Mouse (Mus musculus) left cerebral cortex, postnatal 14 days (tissue): ENCODE results near the gene Susd1. TPM values are rescaled to one million over a fixed set of nuclear protein-coding genes. Genes with fewer than 3 reads are reported as not detected.

Experiments
- DNase-seq, 2 experiments: peaks; one replicate each; pipeline ENCODE4 v3.0.0; 2021 to 2022; ENCODE audit warnings: low spot score in 2 of 2, mixed read lengths in 1 of 2
- intact Hi-C: fragments of 180-260 bp; cut with DNase I; formaldehyde crosslinking; loops from one replicate; pipeline ENCODE4 v1.15.1; 2025
- long read RNA-seq, 2 experiments: library from polyadenylated mRNA; stranded (forward); transcript quantifications; one replicate each; pipeline ENCODE4 v2.0.0; 2021
- total RNA-seq, 2 experiments: library from RNA; stranded (reverse); gene quantifications; 2 replicates each; pipeline ENCODE4 v1.2.3; 2021

The Susd1 gene
- total RNA-seq: 1 to 10 TPM; 8.2 to 9.3 TPM
- long read RNA-seq, experiment 1: 0 reads
- long read RNA-seq, experiment 2: 0 reads

- DNase-seq: peak; percentile 31 to 53
- intact Hi-C loops: no loop called here
Observed at GRCm38 (mm10) chr4:59437990-59438854, at the start of gene Susd1. Gene Susd1, minus strand, starts transcription at chr4:59438633.

- intact Hi-C loops: no loop called here
Observed at GRCm38 (mm10) chr4:59471306-59471705, 32.9 kb upstream of the Susd1 start.

DNA sequence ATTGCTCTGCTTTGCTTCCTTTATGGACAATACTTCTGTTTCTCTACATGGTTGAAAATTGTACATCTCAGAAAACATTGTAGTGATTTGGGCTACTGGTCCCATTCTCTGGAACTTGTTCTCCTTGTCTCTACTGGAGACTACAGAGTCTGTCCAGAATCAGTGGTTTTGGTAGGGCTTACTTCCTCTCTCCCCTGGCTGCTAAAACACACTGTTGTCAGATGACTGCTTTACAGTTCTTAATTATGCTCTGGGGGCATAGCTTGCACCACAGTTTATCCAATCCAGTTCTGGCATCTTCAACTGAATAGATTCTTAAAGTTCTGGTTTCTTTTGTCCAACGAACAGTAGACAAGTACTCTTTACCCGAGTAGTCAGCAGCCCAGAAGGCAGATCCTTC is 27.0 kb upstream of the Susd1 start:
- intact Hi-C loops: no loop called here
- no peak for DNase-seq

More at GRCm38 (mm10) chr4:59471306-59471705, 32.9 kb upstream of the Susd1 start:
- DNase-seq: no peak

- intact Hi-C loops: loop anchor here (5.0 kb wide), 1 partner anchor 77 kb away; no protein-coding TSS in a partner anchor
Observed at GRCm38 (mm10) chr4:59464661-59465060, 26.2 kb upstream of the Susd1 start.

DNA sequence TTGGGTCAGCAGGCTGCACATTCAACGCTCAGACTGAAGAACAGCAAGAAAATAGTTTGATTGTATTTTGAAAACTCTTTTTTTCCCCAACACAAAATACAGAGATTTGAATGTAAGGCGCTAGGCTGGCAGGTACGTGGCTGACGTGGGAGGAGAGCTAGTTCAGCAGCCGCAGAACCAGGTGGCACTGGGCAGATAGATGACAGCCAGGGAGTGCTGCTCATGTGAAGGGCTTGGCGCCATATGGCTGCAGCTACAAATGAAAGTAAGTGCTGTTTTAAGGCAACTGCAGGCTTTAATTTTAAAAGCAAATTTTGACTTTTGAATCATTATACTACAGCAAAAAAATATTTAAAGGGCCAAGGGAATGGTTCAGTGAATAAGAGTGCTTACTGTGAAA is 24.1 kb upstream of the Susd1 start:
- peak; percentile 52 to 64 for DNase-seq
- intact Hi-C loops: loop anchor here (5.0 kb wide), 1 partner anchor 75 kb away; no protein-coding TSS in a partner anchor

More at GRCm38 (mm10) chr4:59464661-59465060, 26.2 kb upstream of the Susd1 start:
- no peak for DNase-seq

GRCm38 (mm10) chr4:59461116-59461727 is 22.8 kb upstream of the Susd1 start:
- no peak for DNase-seq
- intact Hi-C loops: loop anchor here (5.0 kb wide), 1 partner anchor 74 kb away; no protein-coding TSS in a partner anchor

DNA sequence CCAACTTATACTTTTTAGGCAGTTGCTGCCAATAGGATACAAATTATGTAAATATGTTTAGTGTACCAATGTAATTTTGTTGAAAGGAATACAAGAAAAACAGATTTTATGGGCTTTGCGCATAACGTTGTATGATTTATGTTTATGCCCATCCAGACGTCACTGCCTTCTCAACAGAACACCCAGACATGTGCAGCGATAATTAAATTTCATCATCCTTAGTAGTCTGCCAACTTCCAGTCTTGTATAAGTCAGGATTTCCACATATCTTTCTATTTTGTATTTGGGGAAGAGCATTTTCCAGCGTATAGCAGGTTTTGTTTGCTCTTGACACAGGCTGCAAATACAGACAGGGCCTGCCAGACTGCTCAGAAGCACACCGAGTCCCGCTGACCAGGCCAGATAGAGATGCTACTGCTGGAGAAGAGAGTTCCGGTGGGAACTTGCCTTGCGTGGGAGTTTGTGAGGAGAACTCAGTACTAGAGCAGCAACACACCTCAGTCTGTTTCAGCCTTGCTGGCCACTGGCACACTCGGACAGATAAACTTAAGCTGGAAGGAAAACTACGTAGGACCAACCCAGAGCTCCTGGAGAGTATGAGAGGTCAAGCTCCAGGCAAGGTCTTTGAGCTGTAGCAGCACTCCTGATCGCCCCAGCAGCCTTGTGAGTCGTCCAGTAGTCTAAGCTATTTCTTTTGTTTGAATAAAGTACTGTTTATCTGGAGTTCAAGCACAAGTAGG is 21.0 kb upstream of the Susd1 start:
- intact Hi-C loops: no loop called here
- DNase-seq: peak in 1 of 2 experiments; percentile 13

GRCm38 (mm10) chr4:59457941-59458340 is 19.5 kb upstream of the Susd1 start:
- DNase-seq: no peak
- intact Hi-C loops: no loop called here

DNA sequence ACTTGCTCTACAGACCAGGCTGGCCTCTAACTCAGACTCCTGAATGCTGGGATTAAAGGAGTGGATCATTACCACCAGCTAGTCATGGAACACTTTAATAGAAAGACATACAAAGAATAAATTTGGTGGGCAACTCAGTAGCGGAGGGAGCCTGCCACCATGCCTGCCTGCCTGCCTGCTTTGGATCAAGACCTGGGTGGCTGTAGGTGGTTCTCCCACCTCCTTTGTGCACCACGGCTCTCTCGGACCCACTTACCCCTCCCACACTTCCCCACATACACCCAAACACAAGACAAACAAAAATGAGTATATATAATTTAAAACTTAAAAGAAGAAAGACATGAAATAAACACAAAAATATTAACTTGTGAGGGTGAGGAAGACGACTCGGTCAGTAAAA is 18.7 kb upstream of the Susd1 start:
- no peak for DNase-seq
- intact Hi-C loops: no loop called here

GRCm38 (mm10) chr4:59455465-59455864 is 17.0 kb upstream of the Susd1 start:
- no peak for DNase-seq
- intact Hi-C loops: no loop called here

DNA sequence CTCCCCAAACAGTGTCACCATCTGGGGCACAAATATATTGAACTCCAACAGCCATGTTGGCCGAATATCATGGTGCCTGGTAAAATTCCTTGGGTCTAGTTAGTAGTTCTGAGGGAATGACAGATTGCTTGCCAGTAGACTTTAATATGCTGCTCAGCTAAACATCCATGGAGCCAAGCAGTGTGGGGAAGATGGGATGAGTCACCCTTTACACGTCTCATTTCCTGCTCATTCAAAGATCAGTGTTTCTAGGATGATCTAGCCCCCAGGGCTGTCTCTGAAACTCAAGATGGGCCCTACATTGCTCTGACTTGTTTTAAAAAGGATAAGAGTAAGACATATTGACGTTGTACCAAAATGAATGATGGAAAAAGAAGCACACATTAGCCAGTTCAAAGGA is 15.6 kb upstream of the Susd1 start:
- intact Hi-C loops: no loop called here
- no peak for DNase-seq

- no peak for DNase-seq
- intact Hi-C loops: no loop called here
Observed at GRCm38 (mm10) chr4:59452503-59452933, 14.1 kb upstream of the Susd1 start.

- DNase-seq: no peak
- intact Hi-C loops: no loop called here
Observed at GRCm38 (mm10) chr4:59450906-59451305, 12.5 kb upstream of the Susd1 start.

DNA sequence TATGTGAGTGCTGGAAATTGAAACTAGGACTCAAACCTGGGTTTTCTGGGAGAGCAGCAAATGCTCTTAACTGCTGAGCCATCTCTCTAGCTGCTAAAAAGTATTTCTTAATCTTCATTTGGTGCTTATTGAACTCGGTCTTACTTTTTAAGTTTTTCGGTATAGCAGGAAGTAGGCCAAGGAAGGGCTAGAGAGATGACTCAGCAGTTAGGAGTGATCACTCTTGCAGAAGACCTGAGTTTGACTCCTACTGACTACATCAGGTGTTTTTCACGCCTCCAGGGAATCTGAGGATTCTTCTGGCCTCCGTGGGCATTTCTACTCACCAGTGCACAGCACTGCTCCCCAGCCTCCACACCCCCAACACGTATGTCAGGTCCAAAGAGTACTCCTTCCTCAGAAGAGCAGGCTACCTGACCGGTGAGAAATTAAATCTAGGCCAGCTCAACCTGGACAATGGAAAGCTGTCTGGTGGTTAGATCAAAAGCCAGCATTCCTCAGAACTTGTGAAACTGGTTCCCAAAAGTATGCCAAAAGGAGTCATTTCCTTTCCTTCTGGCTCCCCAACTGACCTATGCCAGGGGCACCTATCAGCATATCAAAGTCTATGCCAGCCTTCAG is 11.9 kb upstream of the Susd1 start:
- DNase-seq: no peak
- intact Hi-C loops: no loop called here

DNA sequence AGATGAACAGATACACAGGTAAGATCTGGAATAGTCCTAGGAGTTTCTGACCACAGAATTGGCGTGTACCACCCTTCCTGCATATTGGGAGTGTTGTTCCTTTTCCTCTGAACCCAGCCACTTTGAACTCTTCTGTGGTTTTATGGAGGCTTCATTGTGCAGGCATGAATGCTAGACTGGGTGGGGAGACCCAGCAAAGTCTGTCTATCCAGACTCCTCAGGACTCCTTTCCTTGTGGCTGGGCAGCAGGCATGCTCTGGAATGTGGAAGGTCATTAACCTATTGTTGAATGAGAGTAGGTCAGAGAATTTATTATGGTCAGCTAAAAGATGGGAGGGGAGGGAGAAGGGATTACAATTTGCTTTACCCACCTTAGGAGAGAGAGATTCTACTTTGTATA is 8.9 kb upstream of the Susd1 start:
- no peak for DNase-seq
- intact Hi-C loops: no loop called here

- DNase-seq: no peak
- intact Hi-C loops: no loop called here
Observed at GRCm38 (mm10) chr4:59445516-59445915, 7.1 kb upstream of the Susd1 start.

GRCm38 (mm10) chr4:59444994-59445393 is 6.6 kb upstream of the Susd1 start:
- DNase-seq: no peak
- intact Hi-C loops: no loop called here

GRCm38 (mm10) chr4:59444085-59444484 is 5.7 kb upstream of the Susd1 start:
- intact Hi-C loops: no loop called here
- no peak for DNase-seq

GRCm38 (mm10) chr4:59441265-59441664 is 2.8 kb upstream of the Susd1 start:
- DNase-seq: no peak
- intact Hi-C loops: no loop called here
